Mouse (Mus musculus) thymus, adult 2 months (tissue): ENCODE results near the gene Prpsap2.

Experiments used
- CTCF ChIP-seq: fragments of 200-500 bp; IDR thresholded peaks from 2 replicates; pipeline ENCODE4 v1.5.1; 2012; ENCODE audit warnings: mild to moderate bottlenecking, control low read depth, low read length, moderate library complexity, borderline replicate concordance; ENCODE audit not compliant: control insufficient read depth, poor library complexity, insufficient read depth; ENCODE audit errors: extremely low read depth
- POLR2A ChIP-seq: fragments of 200-500 bp; IDR thresholded peaks from 2 replicates; pipeline ENCODE4 v1.6.1; 2012; ENCODE audit warnings: mild to moderate bottlenecking, low read length, control low read depth, moderate library complexity; ENCODE audit not compliant: control insufficient read depth, poor library complexity, insufficient read depth; ENCODE audit errors: extremely low read depth

DNA sequence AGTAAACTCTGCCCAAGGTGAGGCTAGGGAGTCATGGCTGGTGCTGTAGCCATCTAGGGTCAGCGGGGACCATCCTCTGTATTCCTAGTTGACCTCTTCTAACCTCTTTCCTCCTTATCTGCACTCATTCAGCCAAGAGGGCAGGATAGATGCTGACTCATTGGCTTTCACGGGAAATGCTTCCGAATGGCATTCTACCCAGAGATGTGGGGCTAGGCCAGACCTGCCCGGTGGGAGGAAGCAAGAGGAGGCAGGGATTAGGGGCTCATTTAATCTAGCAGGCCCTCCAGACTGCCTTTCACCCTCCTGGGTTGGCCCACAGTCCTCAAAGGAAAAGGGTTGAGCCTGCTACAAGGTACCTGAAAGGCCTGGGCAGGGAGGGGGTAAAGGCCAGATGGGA is 55.7 kb downstream of the Prpsap2 start:
- TF ChIP-seq CTCF (no peak), POLR2A (no peak)
